Mouse (Mus musculus) neural tube, embryonic 11.5 days (tissue): ENCODE results near the gene Prdm11. TPM values are rescaled to one million over a fixed set of nuclear protein-coding genes. Genes with fewer than 3 reads are reported as not detected.

Experiments
- ATAC-seq: fragments of 200-750 bp; cut with Nextera tagmentation; 2 replicates; pipeline ENCODE4 v1.8.0; 2017; ENCODE audit warnings: moderate number of reproducible peaks, mild to moderate bottlenecking, moderate TSS enrichment, moderate library complexity; ENCODE audit not compliant: insufficient read depth, low FRiP score, low TSS enrichment
- DNase-seq: peaks from one replicate; pipeline ENCODE4 v3.0.0-alpha.2; 2015; ENCODE audit warnings: low spot score
- H3K27ac ChIP-seq: fragments of 300-500 bp; sonication (generic); 2 replicates; pipeline ENCODE4 v1.5.1; 2014; ENCODE audit warnings: low read depth, mild to moderate bottlenecking, low read length
- H3K27me3 ChIP-seq: fragments of 300-500 bp; sonication (generic); 2 replicates; pipeline ENCODE4 v1.6.1; 2014; ENCODE audit warnings: mild to moderate bottlenecking, low read length, mixed read lengths; ENCODE audit not compliant: control insufficient read depth, insufficient read depth
- H3K36me3 ChIP-seq: fragments of 300-500 bp; sonication (generic); 2 replicates; pipeline ENCODE4 v1.6.1; 2014; ENCODE audit warnings: mild to moderate bottlenecking, low read length, moderate library complexity, mixed read lengths; ENCODE audit not compliant: control insufficient read depth, insufficient read depth
- H3K4me1 ChIP-seq: fragments of 300-500 bp; sonication (generic); 2 replicates; pipeline ENCODE4 v1.6.1; 2014; ENCODE audit warnings: low read length, mixed read lengths; ENCODE audit not compliant: control insufficient read depth, insufficient read depth
- H3K4me2 ChIP-seq: fragments of 300-500 bp; sonication (generic); 2 replicates; pipeline ENCODE4 v1.6.1; 2014; ENCODE audit warnings: low read depth, mild to moderate bottlenecking, moderate library complexity
- H3K4me3 ChIP-seq: fragments of 300-500 bp; sonication (generic); 2 replicates; pipeline ENCODE4 v1.5.1; 2014; ENCODE audit warnings: low read depth, low read length
- H3K9ac ChIP-seq: fragments of 300-500 bp; sonication (generic); 2 replicates; pipeline ENCODE4 v1.6.1; 2014; ENCODE audit warnings: mild to moderate bottlenecking, low read length
- H3K9me3 ChIP-seq: fragments of 300-500 bp; sonication (generic); 2 replicates; pipeline ENCODE4 v1.6.1; 2016; ENCODE audit warnings: low read length; ENCODE audit not compliant: control insufficient read depth
- WGBS: fragments of 180-500 bp; shearing (Covaris S2); extraction: QIAGEN DNeasy Blood & Tissue Kit; methylation state at CpG from one replicate; pipeline ENCODE4 v1.1.7; 2014; 5-methylcytosine and 5-hydroxymethylcytosine counted together
- polyA plus RNA-seq: library from polyadenylated mRNA; unstranded; fragments of >200 nt; fragmentation: Nextera tagmentation; extraction: Ambion mirVana; gene quantifications from 2 replicates; pipeline ENCODE4 v1.2.1, GENCODE M21; 2014

Prdm11 gene
- polyA plus RNA-seq, 1 experiment from 2014 or later: 1.2 TPM

DNA sequence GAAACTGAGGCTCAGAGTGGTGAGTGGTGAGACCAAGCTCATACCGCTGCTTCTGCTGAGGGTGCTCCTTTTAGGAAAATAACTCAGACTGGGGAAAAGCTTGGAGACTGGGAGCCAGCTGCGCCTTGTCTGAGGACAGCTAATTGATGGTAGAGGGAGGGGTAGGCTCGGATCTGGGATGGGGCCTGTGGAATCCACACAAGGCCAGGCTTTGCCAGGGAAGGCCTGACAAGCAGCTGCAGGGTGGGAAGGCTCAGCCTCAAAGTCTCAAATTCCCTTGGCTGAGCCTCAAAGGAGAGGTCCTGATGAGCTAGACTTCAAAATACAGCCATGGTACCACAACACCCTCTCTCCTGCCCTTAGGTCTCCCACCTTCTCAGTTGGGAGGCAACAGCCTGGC is 36.9 kb upstream of the Prdm11 start:
- Histone ChIP-seq H3K27ac (0 out of 2 replicates have a peak overlapping the region, but pooled peaks have one; percentile 14), H3K36me3 (no peaks in the 10 kb centered on the region), H3K4me3 (no peak overlapping the region), H3K9me3 (no peaks in the 10 kb centered on the region), H3K9ac (no peak overlapping the region), H3K27me3 (no peaks in the 10 kb centered on the region), H3K4me1 (no peaks in the 10 kb centered on the region), H3K4me2 (no peak overlapping the region)
- peak; percentile 55 for DNase-seq
- WGBS: 41% methylated on average over 3 of the region's 3 CpGs
- ATAC-seq: no peak

DNA sequence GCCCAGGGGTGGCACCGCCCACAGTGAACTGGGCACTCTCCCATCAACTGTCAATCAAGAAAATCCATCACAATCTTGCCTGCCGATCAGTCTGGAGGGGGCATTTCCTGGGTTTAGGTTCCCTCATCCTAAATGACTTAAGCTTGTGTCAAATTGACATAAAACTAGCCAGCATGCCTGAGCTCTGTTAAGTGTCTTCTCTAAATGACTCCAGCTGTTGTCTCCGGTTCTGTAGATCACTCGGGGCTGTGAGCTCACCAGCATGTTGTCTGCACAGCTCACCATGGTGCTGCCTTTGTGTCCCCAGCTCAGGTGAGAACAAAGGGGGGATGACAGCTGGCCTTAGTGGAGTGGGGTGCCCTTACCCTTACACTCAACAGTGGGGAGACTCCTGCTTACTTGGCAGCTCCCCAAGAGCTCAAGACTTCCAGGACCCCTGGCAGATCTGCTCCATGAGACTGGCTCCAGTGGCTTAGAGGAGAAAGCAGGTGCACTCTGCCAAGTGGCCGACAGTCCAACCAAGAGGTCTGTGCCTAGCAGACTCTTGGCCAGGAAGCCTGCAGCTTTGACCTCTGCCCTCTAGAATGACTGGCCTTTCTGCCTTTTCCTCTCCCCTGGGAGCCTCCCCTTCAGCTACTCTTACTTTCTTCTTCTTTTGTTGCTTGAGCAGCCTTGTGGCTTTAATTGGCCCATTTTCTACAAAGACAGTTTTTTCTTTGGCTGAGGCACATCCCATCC is 35.1 kb upstream of the Prdm11 start:
- ATAC-seq: no peak
- Histone ChIP-seq H3K36me3 (no peaks in the 10 kb centered on the region), H3K9me3 (no peaks in the 10 kb centered on the region), H3K27me3 (no peaks in the 10 kb centered on the region), H3K9ac (no peak overlapping the region), H3K4me3 (no peak overlapping the region), H3K4me1 (no peaks in the 10 kb centered on the region), H3K27ac (no peak overlapping the region), H3K4me2 (no peak overlapping the region)
- DNase-seq: no peak
- WGBS: 51% methylated on average over 5 of the region's 5 CpGs

DNA sequence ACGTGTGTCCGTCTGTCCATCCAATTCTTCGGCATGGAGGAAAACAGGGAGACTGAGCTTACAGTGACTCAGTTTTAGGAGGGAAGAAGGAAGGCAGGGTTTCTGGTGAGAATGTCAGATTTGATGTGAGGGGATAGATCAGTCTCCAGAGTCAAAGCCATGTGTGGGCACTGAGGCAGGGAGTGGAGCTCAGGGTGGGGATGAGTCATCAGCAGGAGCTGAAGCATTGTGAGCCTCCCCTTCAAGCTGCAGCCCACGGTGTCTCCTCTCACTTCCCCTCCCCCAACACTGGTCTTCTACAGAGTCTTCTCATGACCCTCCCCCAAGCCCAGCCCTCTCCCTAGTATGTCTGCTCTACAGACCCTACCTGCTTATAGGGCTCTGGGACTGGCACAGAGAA is 33.4 kb upstream of the Prdm11 start:
- no peak overlapping the region for H3K4me3 ChIP-seq
- no peaks in the 10 kb centered on the region for H3K4me1 ChIP-seq
- H3K9me3 ChIP-seq: no peaks in the 10 kb centered on the region
- 91% methylated on average over 4 of the region's 4 CpGs for WGBS
- H3K27me3 ChIP-seq: no peaks in the 10 kb centered on the region
- H3K4me2 ChIP-seq: no peak overlapping the region
- ATAC-seq: no peak
- no peak overlapping the region for H3K9ac ChIP-seq
- H3K27ac ChIP-seq: no peak overlapping the region
- DNase-seq: no peak
- H3K36me3 ChIP-seq: no peaks in the 10 kb centered on the region

DNA sequence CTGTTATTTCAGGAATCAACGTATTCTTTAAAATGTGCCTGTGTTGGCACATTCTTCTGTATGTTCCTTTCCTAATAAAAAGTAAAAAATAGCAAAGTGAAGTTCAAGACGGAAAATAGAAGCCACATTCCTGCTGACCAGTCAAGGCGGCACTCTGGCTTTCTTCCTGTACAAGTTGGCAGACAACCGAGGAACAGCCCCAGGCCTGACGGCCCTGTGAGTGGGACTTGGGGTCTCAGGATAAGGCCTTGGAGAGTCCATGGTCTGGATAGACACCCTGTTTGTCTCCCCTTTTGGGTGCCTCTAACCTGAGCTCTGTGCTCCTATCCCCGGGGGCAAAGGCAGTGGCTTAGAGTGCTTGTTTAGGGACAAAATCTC is 30.6 kb upstream of the Prdm11 start:
- no peak overlapping the region for H3K27ac ChIP-seq
- no peaks in the 10 kb centered on the region for H3K27me3 ChIP-seq
- ATAC-seq (no peak), DNase-seq (no peak)
- no peaks in the 10 kb centered on the region for H3K9me3 ChIP-seq
- H3K4me3 ChIP-seq: no peak overlapping the region
- no peaks in the 10 kb centered on the region for H3K4me1 ChIP-seq
- no peak overlapping the region for H3K9ac ChIP-seq
- WGBS: 79% methylated on average over 6 of the region's 6 CpGs
- H3K36me3 ChIP-seq: no peaks in the 10 kb centered on the region
- no peak overlapping the region for H3K4me2 ChIP-seq

DNA sequence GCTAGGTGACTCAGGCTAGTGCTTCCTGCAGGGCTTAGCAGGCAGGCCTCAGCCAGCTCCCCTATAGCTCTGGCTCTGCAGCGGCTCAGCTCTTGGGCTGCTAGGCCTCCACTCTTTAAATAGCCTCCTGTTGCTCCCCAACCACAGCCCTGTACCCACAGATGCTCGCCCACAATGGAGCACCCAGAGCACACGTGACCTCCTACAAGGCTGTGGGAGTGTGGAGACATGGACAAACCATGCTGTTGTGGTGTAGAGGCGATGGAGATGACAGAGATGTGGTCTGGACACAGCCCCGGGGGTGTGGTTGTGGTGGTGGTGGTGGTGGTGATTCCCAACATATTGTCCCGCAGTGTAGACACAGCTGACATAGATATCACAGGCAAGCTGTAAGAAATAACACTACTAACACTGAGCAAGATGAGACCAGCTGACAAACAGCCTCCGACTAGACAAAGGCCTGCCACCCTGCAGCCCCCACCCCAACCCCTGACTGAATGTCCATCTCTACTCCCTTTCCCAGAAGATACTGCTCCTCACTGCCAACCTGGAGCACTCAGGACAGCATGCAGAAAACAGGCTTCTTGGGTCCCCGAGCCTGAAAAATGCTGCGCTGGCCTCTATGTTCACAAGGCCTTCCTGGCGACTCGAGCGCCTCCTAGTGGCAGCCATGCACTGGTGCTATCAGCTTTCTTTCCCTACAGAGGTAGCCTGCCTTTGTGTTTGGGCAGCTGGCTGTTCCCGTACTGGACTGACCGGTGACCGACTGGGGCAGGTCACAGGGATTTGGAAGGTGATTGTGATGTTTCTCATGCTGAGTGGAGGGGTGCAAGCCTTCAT is 30.0 kb upstream of the Prdm11 start:
- no peak overlapping the region for H3K27ac ChIP-seq
- no peaks in the 10 kb centered on the region for H3K27me3 ChIP-seq
- WGBS: 41% methylated on average over 15 of the region's 15 CpGs
- H3K9me3 ChIP-seq: no peaks in the 10 kb centered on the region
- ATAC-seq (peak; percentile 82), DNase-seq (peak; percentile 85)
- no peak overlapping the region for H3K4me2 ChIP-seq
- no peak overlapping the region for H3K4me3 ChIP-seq
- no peaks in the 10 kb centered on the region for H3K4me1 ChIP-seq
- no peaks in the 10 kb centered on the region for H3K36me3 ChIP-seq
- no peak overlapping the region for H3K9ac ChIP-seq

DNA sequence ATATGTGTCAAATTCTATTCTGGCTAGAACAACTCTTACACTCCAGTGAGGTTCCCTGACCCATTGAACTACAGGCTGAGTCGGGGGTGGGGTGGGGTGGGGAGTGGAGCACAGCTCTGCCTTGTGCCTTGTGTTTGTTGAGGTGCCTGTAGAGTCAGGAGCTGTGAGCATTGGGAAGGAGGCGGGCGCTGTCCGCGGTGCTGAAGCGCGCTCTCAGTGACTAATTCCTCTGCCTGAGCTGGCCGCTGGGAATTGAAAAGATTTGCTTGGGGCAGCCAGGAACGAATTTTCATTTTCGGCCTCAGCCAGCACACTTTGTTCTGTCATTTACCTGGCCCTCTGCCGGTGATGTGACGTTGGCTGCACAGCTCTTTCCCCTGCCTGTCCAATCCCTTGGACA is 25.7 kb upstream of the Prdm11 start:
- Histone ChIP-seq H3K27me3 (no peaks in the 10 kb centered on the region), H3K4me1 (no peaks in the 10 kb centered on the region), H3K4me3 (no peak overlapping the region), H3K36me3 (no peaks in the 10 kb centered on the region), H3K9ac (no peak overlapping the region), H3K9me3 (no peaks in the 10 kb centered on the region), H3K27ac (no peak overlapping the region), H3K4me2 (no peak overlapping the region)
- no peak for ATAC-seq
- peak; percentile 84 for DNase-seq
- WGBS: 3% methylated on average over 12 of the region's 12 CpGs

DNA sequence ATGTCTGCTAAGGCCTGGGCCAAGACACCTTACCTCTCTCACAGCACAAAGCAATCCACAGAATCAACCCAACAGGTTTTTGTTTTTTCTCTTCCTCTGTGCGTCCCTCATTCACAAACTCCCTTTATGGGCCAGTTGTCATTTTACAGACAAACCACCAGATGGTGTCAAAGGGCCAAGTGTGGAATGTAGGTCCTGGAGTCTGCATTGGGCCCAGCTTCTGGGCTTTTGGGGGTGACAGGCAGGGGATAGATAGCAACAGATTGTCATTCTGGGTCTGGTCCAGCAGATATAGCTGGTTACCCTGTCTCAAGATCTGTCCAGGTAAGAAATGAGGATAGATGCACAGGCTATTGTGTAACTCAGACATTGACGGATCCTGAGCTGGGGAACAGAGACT is 23.0 kb upstream of the Prdm11 start:
- Histone ChIP-seq H3K4me2 (no peak overlapping the region), H3K27me3 (no peaks in the 10 kb centered on the region), H3K27ac (no peak overlapping the region), H3K9me3 (no peaks in the 10 kb centered on the region), H3K4me3 (no peak overlapping the region), H3K4me1 (no peaks in the 10 kb centered on the region), H3K9ac (no peak overlapping the region), H3K36me3 (no peaks in the 10 kb centered on the region)
- ATAC-seq: no peak
- 46% methylated on average over 2 of the region's 2 CpGs for WGBS
- peak; percentile 54 for DNase-seq

DNA sequence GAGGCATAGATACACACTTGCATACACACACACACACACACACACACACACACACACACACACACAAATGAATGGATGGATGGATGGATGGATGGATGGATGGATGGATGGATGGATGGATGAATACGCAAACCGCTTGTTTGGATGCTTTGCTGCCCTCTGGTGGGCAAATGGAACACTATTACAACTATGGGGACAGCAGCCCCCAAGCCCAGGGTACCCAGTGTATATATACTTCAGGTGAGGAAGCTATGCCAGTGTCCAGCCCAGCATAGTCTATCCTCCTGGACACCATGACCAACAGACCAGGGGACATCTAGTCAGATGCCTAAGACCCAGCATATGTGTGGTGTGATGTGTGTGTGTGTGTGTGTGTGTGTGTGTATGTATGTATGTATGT is 17.4 kb upstream of the Prdm11 start:
- H3K9me3 ChIP-seq: no peaks in the 10 kb centered on the region
- H3K9ac ChIP-seq: no peak overlapping the region
- H3K4me3 ChIP-seq: no peak overlapping the region
- no peaks in the 10 kb centered on the region for H3K36me3 ChIP-seq
- DNase-seq (peak; percentile 39), ATAC-seq (no peak)
- H3K27ac ChIP-seq: no peak overlapping the region
- H3K27me3 ChIP-seq: no peaks in the 10 kb centered on the region
- H3K4me1 ChIP-seq: no peaks in the 10 kb centered on the region
- WGBS: 8% methylated on average over 2 of the region's 2 CpGs
- no peak overlapping the region for H3K4me2 ChIP-seq

DNA sequence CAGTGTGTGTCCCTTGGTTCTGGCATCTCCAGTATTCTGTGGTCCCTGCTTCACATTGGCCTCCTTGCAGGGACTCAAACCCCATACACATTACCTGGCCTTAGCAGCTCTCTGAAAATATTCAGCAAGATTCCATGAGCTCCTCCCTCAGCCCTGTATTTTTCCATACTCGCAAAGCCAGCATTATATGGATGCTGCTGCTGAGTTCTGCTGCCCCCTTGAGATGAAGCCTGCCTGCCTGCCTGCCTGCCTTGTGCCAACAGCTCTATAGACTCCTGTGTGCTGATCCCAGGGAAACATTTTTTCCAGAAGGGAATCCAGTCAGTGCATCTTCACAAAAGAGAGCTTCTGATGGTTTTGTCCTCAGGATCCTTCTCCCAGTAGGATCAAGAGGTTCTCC is 5.9 kb upstream of the Prdm11 start:
- WGBS: 44% methylated on average over 1 of the region's 1 CpGs
- no peaks in the 10 kb centered on the region for H3K9me3 ChIP-seq
- H3K4me2 ChIP-seq: no peak overlapping the region
- ATAC-seq (no peak), DNase-seq (no peak)
- no peak overlapping the region for H3K9ac ChIP-seq
- H3K4me3 ChIP-seq: no peak overlapping the region
- H3K27ac ChIP-seq: no peak overlapping the region
- H3K4me1 ChIP-seq: no peaks in the 10 kb centered on the region
- no peaks in the 10 kb centered on the region for H3K36me3 ChIP-seq
- no peaks in the 10 kb centered on the region for H3K27me3 ChIP-seq
